Mouse (Mus musculus): Measurements from ENCODE around the gene Golga4. TPM values are rescaled to one million over a fixed set of nuclear protein-coding genes. Genes with fewer than 3 reads are reported as not detected.

The Golga4 gene
- polyA plus RNA-seq, 1 experiment: 36.9 TPM

GRCm38 (mm10) chr9:118629763-118630379, 123.8 kb downstream of the Golga4 start:
- no peak for DNase-seq (ENCODE audit: low spot score)

Other genes with a start within 250 kb of the Golga4 start
- 0.12 and 0.27 TPM in 2 replicates for gene Eomes, start 28.1 kb upstream of the Golga4 start, polyA plus RNA-seq (2012; rRNA removed)
- gene Itga9, start 100.4 kb downstream of the Golga4 start, polyA plus RNA-seq (2012; rRNA removed): 26.3 and 36.2 TPM in 2 replicates